Mouse (Mus musculus): Measurements from ENCODE around the gene Kcna6.

Kcna6 gene

GRCm38 (mm10) chr6:126740211-126741142 lies at the start of gene Kcna6:
TSS of gene Kcna6 (minus strand) at chr6:126740674.
- DNase-seq (ENCODE audit: low spot score in 2 of 2), result no peak

DNA sequence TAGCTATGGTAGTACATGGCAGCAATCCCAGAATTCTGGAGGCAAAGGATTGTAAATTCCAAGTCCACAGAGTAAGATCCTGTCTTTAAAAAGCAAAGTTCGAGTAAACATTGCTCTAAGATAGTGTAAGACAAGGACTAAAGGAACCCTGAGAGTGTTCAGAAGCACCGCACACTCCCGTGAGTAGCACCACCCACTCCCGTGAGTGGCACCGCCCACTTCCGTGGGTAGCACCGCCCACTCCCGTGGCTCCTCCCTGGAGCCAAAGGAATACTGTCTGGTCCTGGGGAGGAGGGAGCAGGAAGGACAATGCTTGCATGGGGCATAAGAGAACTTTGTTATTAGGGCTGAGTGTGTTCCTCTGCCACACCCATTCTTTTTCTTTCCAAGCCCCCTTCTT lies 48.4 kb upstream of the Kcna6 start:
- no peak for DNase-seq (ENCODE audit: low spot score in 2 of 2)

- DNase-seq (ENCODE audit: low spot score in 2 of 2), result no peak
These were observed 43.7 kb upstream of the Kcna6 start for GRCm38 (mm10) chr6:126784206-126784605.

GRCm38 (mm10) chr6:126783651-126784066 lies 43.2 kb upstream of the Kcna6 start:
- DNase-seq (ENCODE audit: low spot score in 2 of 2), result no peak

- DNase-seq (ENCODE audit: low spot score in 2 of 2), result no peak
These were observed 42.6 kb upstream of the Kcna6 start for GRCm38 (mm10) chr6:126783056-126783455.

DNA sequence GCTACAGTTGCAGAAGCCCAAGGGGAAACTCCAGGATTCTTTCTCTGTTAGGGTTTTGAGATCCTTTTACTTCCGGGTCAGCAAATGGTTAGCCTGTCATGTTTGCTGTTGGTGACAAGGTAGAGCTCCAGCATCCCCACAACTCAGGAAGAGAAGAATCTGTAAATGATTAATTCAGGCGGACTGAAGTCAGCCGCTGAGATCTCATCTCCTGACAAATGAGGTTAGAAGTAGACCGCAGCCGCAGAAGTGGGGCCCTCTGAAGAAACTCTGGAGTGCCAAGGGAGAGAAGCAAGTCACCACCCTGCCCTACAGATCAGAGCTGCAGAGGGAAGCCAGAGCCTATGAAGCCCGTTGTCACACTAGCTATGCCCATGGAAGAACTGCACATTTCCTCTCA lies 37.4 kb upstream of the Kcna6 start:
- DNase-seq (ENCODE audit: low spot score in 2 of 2), result no peak

GRCm38 (mm10) chr6:126773873-126774272 lies 33.4 kb upstream of the Kcna6 start:
- DNase-seq (ENCODE audit: low spot score in 2 of 2), result no peak

DNA sequence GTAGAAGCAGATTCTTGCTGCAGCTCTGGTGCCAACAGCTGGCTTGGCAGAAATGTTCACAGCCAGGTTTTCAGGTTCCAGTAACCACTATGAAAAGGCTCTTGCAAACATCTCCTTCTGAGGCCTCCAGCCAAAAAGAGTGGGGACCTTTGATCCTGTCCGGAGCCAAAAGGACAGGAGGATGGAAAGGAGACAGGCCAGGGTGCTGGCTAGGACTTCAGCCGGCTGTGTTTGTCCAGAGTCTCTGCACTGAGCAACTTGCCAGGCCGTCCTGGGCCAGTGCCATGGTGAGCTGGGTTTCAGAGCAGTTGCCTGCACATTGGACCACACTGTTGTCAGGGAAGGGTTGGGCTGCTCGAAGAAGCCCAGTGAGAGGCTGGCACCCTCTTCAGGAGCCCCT lies 31.9 kb upstream of the Kcna6 start:
- no peak for DNase-seq (ENCODE audit: low spot score in 2 of 2)

GRCm38 (mm10) chr6:126770146-126770731 lies 29.8 kb upstream of the Kcna6 start:
- no peak for DNase-seq (ENCODE audit: low spot score in 2 of 2)

DNA sequence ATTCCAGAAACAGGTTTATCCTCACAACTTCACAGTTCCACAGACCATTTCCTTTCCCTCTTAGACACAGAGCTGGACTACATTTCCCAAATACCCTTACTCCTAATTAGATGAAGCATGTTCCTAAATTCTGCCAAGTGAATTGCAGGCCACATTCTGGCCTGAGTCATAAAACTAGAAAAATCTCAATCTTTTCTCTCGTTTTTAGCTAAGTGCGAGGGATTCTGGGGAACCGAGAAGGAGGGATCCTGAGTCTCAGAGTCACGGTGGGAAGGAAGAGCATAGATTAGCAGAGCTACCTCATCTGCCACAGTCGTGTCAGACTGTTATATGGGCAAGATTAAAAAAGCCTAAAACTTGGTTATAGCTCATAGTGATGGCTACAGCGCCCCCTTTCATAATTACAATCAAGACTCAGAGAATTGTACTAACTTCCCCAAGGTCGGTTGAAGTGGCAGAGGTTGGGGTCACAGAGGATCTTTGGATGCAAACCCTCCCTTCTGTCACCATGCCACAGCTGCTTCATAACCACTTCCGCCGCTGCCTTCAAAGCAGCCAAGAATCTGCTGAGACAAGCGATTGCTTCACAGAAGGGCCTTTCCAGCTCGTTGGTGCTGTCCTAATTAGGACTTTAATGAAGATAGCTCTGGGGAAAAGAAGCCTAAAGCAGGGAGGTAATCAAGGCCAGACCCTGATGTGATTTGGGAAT lies 28.6 kb upstream of the Kcna6 start:
- peak in 1 of 2 experiments; percentile 24 for DNase-seq (ENCODE audit: low spot score in 2 of 2)

DNA sequence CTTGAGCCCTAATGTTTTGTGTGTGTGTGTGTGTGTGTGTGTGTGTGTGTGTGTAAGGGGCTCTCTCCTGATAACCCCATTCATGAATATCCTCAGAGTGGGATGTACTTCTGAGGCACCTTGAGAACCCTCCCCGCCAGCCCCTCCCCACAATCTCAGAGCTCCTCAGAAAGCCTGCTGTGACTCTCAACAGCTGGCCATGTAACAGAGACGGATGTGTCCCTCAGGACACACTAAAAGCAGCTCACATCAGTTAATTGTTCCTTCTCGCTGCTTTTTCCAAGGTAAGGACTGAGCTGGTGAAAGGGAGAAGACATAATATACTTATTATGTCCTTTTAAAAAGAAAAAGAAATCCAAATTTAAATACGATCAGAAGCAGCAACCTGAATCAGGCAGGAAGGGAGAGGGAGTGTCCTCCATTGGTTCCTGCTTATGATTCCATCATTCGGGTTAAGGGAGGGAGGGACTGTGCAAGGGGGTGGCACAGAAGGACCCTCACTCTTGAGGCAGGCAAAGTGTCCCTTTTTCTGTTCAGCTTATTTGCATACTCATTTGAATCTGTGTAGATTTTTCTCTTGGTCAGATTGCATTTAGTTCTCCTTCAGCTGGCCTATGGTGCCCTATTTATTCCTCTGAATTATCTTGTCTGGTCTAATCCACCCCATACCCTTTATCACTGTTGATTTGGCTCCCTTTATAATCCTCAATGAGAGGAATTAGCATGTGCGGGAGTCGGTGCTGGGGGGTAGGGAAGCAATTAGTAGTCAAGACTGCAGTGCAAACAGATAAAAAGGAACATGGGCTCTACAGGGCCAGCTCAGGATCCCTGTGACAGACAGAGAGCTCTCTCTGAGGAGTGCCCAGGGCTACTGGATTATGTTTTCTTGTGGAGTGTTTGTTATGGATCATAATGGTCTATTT lies 27.4 kb upstream of the Kcna6 start:
- no peak for DNase-seq (ENCODE audit: low spot score in 2 of 2)

DNA sequence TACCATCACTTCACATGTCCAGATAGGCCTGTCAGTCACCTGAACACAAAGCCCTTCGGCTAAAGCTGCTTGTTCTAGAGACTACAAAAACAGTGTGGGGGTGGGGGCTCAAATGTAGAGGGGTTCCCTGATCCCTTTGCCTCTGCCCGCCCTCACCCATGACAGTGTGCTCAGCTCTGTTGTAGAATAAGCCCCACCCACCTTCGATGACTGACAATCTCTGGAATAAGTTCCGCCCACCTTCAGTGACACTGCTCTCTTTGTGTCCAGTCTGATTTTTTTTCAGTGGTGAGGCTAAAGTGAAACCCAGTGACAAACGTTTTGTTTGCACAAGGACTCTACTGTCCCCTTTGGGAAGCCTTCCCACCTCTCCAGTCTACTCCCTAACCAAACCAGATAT lies 26.1 kb upstream of the Kcna6 start:
- DNase-seq (ENCODE audit: low spot score in 2 of 2), result no peak

- no peak for DNase-seq (ENCODE audit: low spot score in 2 of 2)
These were observed 24.2 kb upstream of the Kcna6 start for GRCm38 (mm10) chr6:126764563-126765091.

GRCm38 (mm10) chr6:126761362-126761761 lies 20.9 kb upstream of the Kcna6 start:
- DNase-seq (ENCODE audit: low spot score in 2 of 2), result no peak

DNA sequence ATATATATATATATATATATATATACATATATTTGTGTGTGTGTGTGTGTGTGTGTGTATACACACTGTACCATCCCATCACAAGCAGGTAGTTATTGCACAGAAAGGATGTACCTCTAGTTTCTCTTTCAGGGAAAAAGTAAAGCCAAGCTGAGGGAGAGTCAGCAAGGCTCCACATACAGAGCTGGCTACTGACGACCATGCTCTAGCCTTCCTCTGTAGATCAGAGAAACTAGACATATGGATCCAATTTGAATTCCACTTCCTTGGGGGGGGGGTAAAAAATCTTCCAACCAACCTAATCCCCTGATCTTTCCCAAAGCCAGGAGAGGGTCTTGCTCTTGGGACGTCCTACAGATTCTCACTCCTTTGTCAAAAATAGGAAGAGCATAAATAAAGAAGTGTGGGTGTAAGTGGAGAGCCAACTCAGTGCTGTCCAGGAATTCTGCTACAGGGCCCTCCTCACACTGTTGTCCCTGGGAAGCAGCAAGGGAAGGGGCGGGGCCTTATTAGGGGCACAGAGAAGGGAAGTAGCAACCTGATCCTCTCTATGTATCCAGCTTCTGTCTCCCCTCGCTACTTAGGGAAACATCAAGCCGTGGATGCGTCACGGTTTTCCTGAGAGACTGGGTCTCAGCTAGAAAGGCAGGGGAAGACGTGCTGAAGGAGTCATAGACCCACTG lies 15.4 kb upstream of the Kcna6 start:
- no peak for DNase-seq (ENCODE audit: low spot score in 2 of 2)

DNA sequence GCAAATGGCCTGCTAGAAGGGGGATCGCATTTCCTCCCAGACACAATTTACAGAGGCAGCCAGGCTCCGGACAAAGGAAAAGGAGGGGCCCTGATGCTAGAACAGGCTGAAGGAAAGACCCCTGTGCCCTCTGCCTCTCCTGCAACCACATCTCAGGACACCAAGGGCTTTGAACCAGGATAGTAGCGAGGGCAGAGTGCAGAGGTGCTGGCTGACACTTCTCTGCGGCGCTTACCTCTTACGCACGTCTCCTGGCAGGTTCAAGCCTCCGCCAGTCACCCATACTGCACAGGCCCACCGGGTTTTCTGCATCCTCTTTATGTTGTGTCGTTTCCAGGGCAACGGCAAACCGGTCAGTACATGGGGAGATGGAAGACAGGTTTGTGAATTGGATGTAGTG lies 12.0 kb upstream of the Kcna6 start:
- no peak for DNase-seq (ENCODE audit: low spot score in 2 of 2)

- no peak for DNase-seq (ENCODE audit: low spot score in 2 of 2)
These were observed 5.4 kb upstream of the Kcna6 start for GRCm38 (mm10) chr6:126745888-126746287.

- no peak for DNase-seq (ENCODE audit: low spot score in 2 of 2)
These were observed 2.1 kb upstream of the Kcna6 start for GRCm38 (mm10) chr6:126742610-126743009.

- peak in 1 of 2 experiments; percentile 21 for DNase-seq (ENCODE audit: low spot score in 2 of 2)
These were observed 906 bp downstream of the Kcna6 start for GRCm38 (mm10) chr6:126739326-126740210.

GRCm38 (mm10) chr6:126736996-126737395 lies 3.5 kb downstream of the Kcna6 start:
- no peak for DNase-seq (ENCODE audit: low spot score in 2 of 2)

All from spleen, postnatal 10 days (tissue).